Mouse (Mus musculus) gastrocnemius, adult 2 months (tissue): ENCODE results near the gene Usp34. TPM values are rescaled to one million over a fixed set of nuclear protein-coding genes. Genes with fewer than 3 reads are reported as not detected.
A peak's percentile ranks its signal among the peaks of the same experiment; 100 is the strongest.
"Not testable (repeated sequence)": the region's sequence is repeated elsewhere in the genome, so short reads cannot be mapped to it uniquely, and the experiment has no call there.

ENCODE experiments used
- DNase-seq: peaks from one replicate; pipeline ENCODE4 v3.0.0; 2022
- H3K27ac ChIP-seq: fragments of 200-600 bp; 2 replicates; pipeline ENCODE4 v1.8.1; 2022; ENCODE audit warnings: mild to moderate bottlenecking
- H3K4me3 ChIP-seq: fragments of 200-600 bp; 2 replicates; pipeline ENCODE4 v1.8.1; 2022; ENCODE audit warnings: mild to moderate bottlenecking, moderate library complexity
- CTCF ChIP-seq: fragments of 200-600 bp; IDR thresholded peaks from 2 replicates; pipeline ENCODE4 v1.8.1; 2022; ENCODE audit warnings: antibody characterized with exemption, mild to moderate bottlenecking, moderate library complexity
- intact Hi-C: fragments of 180-260 bp; cut with DNase I; formaldehyde crosslinking; loops from one replicate; pipeline ENCODE4 v1.15.1; 2025
- total RNA-seq, 2 experiments: library from RNA; stranded (reverse); gene quantifications; 2 replicates each; pipeline ENCODE4 v1.2.3; 2021

Usp34 gene
- total RNA-seq, 2 experiments from 2014 or later: 38.7 to 44.2 TPM

DNA sequence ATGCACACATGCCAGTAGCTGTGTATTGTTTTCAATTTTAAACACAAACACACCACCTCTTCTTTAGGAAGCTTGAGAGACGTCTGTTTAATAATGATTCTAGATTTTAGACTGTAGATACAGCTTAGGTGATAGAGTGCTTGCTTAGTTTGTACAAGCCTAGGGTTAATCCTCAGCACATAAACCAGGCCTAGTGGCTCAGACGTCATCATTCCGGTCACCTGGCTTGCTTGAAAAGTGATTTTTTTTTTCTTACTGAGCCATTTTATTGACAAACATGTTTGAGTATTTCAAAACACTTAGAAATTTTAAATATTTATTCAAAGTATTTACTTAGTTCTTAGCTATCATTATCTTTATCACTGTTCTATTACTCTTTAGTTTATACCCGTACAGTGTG is 65.3 kb downstream of the Usp34 start:
- H3K4me3 ChIP-seq: no peak overlapping the region
- DNase-seq: no peak
- H3K27ac ChIP-seq: no peak overlapping the region
- intact Hi-C loops: loop anchor here (10.0 kb wide), 1 partner anchor 83 kb away; no protein-coding TSS in a partner anchor
- no peak for TF ChIP-seq CTCF

DNA sequence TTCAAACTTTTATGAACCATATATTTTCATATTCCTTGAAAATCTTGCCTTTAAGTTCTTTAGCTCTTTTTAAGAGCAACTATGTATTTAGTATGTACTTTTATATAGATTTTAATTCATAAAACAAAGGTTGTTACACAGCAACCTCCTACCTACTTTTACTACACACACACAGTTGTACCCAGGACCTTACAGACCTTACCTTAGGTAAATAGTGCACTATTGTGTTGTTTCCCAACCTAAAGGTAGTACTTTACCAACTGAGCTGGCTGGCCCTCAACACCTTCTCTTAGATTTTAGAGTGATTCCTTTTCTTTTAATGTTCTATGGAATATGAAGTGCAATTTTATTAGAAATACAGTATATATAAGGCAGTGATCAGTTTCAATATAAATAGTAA is 65.8 kb downstream of the Usp34 start:
- no peak for TF ChIP-seq CTCF
- H3K4me3 ChIP-seq: no peak overlapping the region

DNA sequence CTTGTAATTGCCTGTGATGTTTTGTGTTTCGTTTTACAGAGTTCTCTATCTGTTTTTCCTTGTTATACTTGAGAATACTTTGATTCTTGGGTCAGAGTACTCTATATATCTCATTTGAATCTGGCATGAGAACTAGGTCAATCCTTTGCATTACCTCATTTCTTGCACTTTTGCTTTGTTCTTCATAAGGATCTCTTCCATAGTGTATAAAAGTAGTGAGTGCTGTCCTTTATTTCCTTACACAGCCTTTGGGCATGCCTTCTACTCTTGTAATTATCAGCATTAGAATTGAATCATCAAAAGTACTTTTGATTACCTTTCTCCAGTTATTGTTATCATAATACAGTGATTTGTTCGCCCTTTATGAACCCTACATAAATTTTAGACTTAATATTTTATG is 73.4 kb downstream of the Usp34 start:
- intact Hi-C loops: no loop called here
- DNase-seq: no peak
- no peak for TF ChIP-seq CTCF
- H3K4me3 ChIP-seq: no peak overlapping the region
- no peak overlapping the region for H3K27ac ChIP-seq

More for the DNA sequence above, 65.8 kb downstream of the Usp34 start:
- H3K27ac ChIP-seq: no peak overlapping the region
- intact Hi-C loops: loop anchor here (10.0 kb wide), 1 partner anchor 82 kb away; no protein-coding TSS in a partner anchor
- DNase-seq: no peak

DNA sequence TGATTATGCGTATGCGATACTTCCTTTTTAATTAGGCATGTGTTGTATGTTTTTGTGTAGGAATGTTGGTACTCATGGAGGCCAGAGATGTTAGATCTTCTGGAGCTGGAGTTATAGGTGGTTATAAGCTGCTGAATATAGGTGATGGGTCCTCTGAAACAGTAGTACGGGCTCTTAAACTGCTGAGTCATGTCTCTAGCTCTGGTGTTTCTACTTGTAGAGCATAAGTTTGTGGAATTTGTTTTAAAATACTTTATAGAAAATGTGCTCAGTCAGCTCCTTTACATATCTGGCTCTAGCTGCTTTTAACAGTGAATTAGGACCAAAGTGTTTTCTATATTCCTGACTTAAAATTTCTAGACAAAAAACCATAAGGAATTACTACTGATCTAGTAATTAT is 73.9 kb downstream of the Usp34 start:
- H3K4me3 ChIP-seq: no peak overlapping the region
- no peak for DNase-seq
- H3K27ac ChIP-seq: no peak overlapping the region
- intact Hi-C loops: no loop called here
- no peak for TF ChIP-seq CTCF

DNA sequence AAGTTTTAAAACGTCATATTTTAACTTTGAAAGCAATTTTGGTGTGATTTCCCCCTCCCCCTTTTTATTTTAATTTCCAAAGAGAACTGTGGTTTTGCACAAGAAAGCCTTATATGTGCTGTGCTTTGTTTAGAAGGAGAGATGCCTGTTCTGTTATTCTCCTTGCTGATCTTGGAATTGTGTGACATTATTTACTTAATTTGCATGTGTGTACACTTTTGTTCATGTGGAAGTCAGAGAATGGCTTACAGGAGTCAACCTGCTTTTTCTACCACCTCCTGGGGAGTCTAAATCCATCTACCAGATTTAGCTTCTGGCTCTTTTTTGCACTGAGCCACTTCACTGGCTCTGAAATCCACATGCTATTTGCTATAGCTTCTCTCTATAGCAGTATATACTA is 76.1 kb downstream of the Usp34 start:
- DNase-seq: no peak
- H3K27ac ChIP-seq: no peak overlapping the region
- H3K4me3 ChIP-seq: no peak overlapping the region
- no peak for TF ChIP-seq CTCF
- intact Hi-C loops: no loop called here

DNA sequence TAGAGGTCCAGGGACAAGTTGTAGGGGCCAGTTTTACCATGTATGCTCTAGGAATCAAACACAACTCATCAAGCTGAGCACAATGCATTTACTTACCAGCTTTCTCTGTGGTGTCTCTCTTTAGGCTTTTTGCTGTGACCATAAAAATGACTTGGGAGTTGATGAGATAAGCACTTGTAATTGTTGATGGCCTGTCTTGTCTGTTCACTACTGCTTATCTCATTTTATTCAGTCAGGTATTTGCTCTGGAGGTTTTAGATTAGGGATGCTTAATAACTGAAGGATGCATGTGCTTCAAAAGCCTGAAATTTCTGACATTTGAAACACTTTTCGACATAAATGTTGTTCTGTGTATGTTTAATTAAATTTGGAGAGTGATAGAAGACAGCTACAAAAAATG is 83.0 kb downstream of the Usp34 start:
- no peak for TF ChIP-seq CTCF
- intact Hi-C loops: no loop called here
- no peak for DNase-seq
- Histone ChIP-seq H3K27ac (no peak overlapping the region), H3K4me3 (no peak overlapping the region)

DNA sequence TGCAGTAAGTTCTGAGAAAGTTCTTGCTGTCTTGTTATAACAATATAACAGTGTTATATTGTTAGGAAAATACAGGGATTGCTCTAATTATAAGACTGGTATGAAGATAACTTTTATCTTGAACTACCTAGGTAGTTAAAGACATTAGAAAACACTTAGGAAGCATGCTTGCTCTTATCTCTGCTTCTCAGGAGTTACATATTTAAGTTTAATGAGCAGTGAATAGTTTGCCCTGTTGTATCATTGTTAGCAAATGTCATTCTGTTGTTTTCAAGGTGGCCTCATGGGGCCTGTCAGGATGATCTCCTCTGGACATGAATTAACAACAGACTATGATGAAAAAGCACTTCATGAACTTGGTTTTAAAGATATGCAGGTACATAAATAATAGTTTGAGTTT is 85.9 kb downstream of the Usp34 start:
- H3K27ac ChIP-seq: no peak overlapping the region
- intact Hi-C loops: no loop called here
- no peak for DNase-seq
- no peak for TF ChIP-seq CTCF
- no peak overlapping the region for H3K4me3 ChIP-seq

DNA sequence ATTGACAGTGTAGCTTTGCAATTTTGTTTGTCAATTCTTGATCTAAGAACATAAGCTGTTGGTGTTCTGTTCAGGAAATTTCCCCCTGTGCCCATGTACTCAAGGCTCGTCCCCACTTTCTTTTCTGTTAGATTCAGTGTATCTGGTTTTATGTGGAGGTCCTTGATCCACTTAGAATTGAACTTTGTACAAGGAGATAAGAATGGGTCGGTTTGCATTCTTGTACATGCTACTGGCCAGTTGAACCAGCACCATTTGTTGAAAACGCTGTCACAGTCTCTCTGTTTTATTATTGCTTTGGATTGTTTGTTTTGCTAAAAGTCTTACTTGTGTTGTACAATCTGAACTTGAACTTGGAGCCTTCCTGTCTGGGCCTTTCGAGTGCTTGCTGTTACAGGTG is 89.9 kb downstream of the Usp34 start:
- no peak for DNase-seq
- intact Hi-C loops: no loop called here
- no peak overlapping the region for H3K27ac ChIP-seq
- no peak overlapping the region for H3K4me3 ChIP-seq
- no peak for TF ChIP-seq CTCF

DNA sequence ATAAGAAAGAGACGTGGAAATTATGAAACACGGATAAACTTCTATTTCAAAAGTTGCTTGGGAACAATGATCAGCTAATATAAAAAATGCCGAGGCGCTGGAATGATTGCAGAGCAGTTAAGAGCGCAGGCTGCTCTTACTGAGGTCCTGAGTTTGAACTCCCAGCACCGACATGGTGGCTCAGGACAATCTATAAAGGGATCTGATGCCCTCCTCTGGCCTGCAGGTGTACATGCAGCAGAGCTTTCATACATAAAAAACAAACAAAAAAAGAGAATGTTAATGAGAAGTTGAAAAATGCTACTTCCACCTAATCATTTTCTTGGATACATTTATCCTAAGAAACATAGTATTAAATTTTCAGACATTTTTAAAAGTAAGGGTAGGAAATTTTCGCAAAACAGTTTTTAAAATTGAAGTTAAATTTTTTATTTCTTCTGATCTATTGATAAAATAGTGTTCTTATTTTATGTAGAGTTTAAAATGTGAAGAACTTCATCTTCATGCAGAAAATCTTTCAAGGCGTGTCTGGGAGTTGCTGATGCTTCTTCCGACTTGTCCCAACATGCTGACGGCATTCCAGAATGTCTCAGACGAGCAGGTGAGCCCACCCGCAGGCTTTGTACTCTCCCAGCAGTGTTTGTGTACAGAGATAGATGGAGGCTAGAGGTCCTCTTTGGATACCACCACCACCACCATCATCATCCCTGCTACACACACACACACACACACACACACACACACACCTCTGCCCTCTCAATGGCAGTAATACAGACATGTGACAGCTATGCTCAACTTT is 94.5 kb downstream of the Usp34 start:
- no peak overlapping the region for H3K27ac ChIP-seq
- TF ChIP-seq CTCF: peak; percentile 31
- no peak overlapping the region for H3K4me3 ChIP-seq
- DNase-seq: no peak
- intact Hi-C loops: no loop called here

DNA sequence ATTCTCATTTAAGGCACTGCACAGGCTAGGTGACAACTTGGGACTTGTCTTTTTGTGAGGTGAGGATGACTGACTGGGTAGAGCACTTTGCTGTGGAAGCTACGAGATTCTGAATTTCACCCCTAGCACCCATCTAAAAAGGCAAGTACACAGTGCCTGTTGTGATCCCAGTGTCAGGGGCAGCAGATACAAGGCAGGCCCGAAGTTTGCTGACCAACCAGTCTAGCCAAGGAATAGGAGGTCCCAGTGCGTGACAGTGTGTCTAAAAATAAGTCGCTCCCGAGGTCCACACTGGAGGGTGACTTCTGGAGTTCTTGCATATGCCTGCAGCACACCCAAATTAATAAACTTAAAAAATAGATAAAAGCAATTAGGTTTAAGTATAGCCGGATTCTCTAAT is 121.6 kb downstream of the Usp34 start:
- Histone ChIP-seq H3K4me3 (no peak overlapping the region), H3K27ac (peak overlapping the region; percentile 51; the same call in 1 of the 2 replicates)
- no peak for DNase-seq
- intact Hi-C loops: no loop called here
- TF ChIP-seq CTCF: no peak

DNA sequence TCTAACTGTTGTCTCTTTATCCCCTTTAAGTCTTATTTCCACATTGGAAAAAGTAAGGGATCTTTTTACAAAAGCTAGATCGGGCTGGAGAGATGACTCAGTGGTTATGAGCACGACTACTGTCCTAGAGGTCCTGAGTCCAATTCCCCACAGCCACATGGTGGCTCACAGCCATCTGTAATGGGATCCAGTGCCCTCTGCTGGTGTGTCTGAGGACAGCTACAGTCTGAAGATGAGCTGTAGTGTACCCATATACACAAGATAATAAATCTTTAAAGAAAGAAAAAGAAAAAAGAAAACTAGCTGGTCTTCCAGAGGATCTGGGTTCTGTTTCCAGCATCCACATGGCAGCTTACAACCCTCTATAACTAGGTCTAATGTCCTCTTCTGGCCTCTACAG is 123.3 kb downstream of the Usp34 start:
- H3K27ac ChIP-seq: no peak overlapping the region
- TF ChIP-seq CTCF: peak; percentile 11; the same call in 1 of the 2 replicates
- DNase-seq: no peak
- no peak overlapping the region for H3K4me3 ChIP-seq
- intact Hi-C loops: no loop called here

DNA sequence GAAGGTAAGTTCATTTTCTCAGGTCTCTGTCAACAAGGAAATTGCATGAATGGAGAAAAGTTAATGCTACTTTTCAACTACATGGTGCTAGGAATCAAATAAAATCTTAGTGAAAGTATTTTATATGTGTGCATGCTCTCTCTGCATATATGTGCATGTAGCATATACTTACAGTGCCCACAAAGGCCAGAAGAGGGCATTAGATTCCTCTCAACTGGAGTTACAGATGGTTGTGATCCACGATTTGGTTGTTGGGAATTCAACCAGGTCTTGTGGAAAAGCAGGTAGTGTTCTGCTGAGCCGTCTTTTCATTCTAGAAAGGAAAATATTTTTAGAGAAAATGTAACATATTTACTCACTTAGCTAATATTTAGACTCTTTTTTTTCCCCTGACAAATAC is 129.4 kb downstream of the Usp34 start:
- Histone ChIP-seq H3K4me3 (no peak overlapping the region), H3K27ac (no peak overlapping the region)
- peak; percentile 8; the same call in 1 of the 2 replicates for TF ChIP-seq CTCF
- intact Hi-C loops: no loop called here
- no peak for DNase-seq

DNA sequence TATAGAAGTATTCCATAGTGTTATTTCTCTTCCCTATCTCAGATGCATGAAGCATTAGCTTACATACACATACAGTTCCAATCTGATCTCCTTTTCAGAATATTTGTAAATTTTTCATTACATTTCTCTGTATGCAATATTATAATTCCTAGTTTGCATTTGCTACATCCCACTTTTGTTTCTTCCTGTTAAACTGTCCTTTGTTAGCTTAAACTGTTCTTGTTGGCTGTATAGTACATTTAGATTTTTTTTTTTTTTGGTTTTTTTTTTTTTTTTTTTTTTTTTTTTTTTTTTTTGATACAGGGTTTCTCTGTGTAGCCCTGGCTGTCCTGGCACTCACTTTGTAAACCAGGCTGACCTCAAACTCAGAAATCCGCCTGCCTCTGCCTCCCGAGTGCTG is 159.2 kb downstream of the Usp34 start:
- DNase-seq, intact Hi-C loops, H3K4me3 ChIP-seq, H3K27ac ChIP-seq: not testable (repeated sequence)

DNA sequence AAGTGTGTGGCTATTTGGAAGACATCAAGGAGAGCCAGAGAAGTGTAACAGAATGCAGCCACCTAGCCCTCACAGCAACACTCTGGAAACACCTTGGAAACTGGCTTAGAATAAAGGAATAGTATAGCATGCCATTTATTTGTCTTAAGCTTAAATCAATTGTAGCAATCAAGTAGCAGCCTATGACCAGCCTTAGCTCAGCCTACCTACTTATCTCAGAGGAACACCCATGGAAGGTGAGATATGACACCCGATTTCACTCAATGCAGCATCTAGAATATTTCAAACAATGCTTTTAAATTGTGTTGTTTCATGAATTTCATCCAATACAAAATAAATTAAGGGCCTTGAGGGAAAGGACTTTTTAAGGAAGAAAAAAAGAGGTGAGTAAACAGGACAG is 183.3 kb downstream of the Usp34 start:
- no peak for DNase-seq
- intact Hi-C loops: loop anchor here (10.0 kb wide), 2 partner anchors 175 to 505 kb away; partner anchors contain the start of genes Commd1, Gm28048, Pex13 and Pus10
- Histone ChIP-seq H3K4me3 (no peak overlapping the region), H3K27ac (no peak overlapping the region)
- TF ChIP-seq CTCF: no peak
